Mouse (Mus musculus) megakaryocyte, embryonic 14.5 days (primary cell): ENCODE measurements around the gene Sorbs1. TPM values are rescaled to one million over a fixed set of nuclear protein-coding genes. Genes with fewer than 3 reads are reported as not detected.

Experiments
- H3K27me3 ChIP-seq: replicated peaks from 2 replicates; pipeline ENCODE3; 2012; ENCODE audit warnings: inconsistent platforms
- H3K36me3 ChIP-seq: replicated peaks from 2 replicates; pipeline ENCODE3; 2012; ENCODE audit warnings: low read length, inconsistent platforms, mixed read lengths
- H3K4me1 ChIP-seq: 2 replicates; pipeline ENCODE4 v1.6.1; 2012; ENCODE audit warnings: inconsistent platforms
- H3K4me3 ChIP-seq: replicated peaks from 2 replicates; pipeline ENCODE3; 2012; ENCODE audit warnings: moderate library complexity, mild to moderate bottlenecking, inconsistent platforms
- H3K9me3 ChIP-seq: 2 replicates; pipeline ENCODE4 v1.6.1; 2012; ENCODE audit warnings: inconsistent platforms
- FLI1 ChIP-seq: IDR thresholded peaks from 2 replicates; pipeline ENCODE4 v1.6.1; 2012; ENCODE audit warnings: low read length, inconsistent platforms, mixed read lengths
- GATA1 ChIP-seq: IDR thresholded peaks from 3 replicates; pipeline ENCODE4 v1.6.1; 2012; ENCODE audit warnings: mixed read lengths, low read length, inconsistent platforms, borderline replicate concordance
- polyA plus RNA-seq: library from polyadenylated mRNA; stranded (reverse); fragments of >175 nt; gene quantifications from 2 replicates; pipeline ENCODE4 v1.2.3, GENCODE M21; 2012; ENCODE audit warnings: low replicate concordance; ENCODE audit not compliant: insufficient read depth

The Sorbs1 gene
- polyA plus RNA-seq, 1 experiment, result 2.7 TPM

GRCm38 (mm10) chr19:40434042-40434869 lies 79.3 kb downstream of the Sorbs1 start:
- Histone ChIP-seq H3K4me3 (no peak overlapping the region), H3K27me3 (no peaks in the 10 kb centered on the region), H3K36me3 (no peaks in the 10 kb centered on the region), H3K4me1 (peaks cover 17% of the 10 kb centered on the region), H3K9me3 (no peaks in the 10 kb centered on the region)
- TF ChIP-seq GATA1 (no peak), FLI1 (no peak)

DNA sequence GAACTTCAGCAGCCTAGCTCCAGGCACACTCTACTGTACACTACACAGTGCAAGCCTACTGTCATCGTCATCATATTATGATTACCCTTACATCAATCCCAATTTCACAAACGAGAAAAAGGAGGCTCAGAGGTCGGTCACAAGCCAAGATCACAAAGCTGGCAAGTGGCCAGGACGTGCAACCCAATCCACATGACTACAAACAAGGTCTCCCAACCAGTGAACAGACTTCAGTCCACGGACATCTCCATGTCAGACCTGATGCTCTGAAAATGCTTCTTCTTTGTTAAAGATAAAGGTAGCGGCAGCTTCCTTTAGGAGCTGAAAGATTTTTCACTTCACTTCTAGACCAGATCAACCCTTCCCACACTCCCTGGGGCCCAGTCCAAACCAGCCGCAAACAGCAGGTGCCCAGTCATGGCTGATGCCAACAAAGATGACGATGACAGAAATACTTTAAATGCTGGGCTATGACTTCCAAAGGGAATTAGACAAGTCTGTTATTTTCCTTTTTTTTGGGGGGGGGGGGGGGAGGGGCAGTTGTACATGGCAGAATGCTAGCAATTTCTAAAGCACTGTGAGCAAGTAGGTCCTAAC lies 80.2 kb downstream of the Sorbs1 start:
- no peaks in the 10 kb centered on the region for H3K9me3 ChIP-seq
- H3K4me3 ChIP-seq, result no peak overlapping the region

DNA sequence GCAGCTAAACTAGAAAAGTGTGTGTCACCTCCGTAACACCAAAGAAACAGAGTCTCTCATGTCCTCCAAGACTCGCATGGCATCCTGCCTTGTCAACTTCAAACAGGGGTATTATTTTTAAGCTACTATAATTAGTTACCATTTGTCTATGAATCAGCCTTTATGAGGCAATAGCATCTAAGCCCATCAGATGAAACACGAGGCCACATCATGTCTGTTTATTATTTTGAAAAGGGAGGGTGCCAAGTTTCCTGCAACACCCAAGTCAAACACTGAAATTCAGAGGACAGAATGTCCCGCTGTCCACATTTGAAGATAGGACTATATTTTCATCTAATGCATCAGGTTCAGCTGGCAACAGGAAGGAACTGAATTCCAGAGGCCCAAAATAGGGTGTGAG lies 81.6 kb downstream of the Sorbs1 start:
- H3K9me3 ChIP-seq, result 0 out of 2 replicates have a peak, but pooled peaks cover 3% of the 10 kb centered on the region
- no peaks in the 10 kb centered on the region for H3K27me3 ChIP-seq
- no peak for TF ChIP-seq GATA1
- no peak for TF ChIP-seq FLI1
- peaks cover 19% of the 10 kb centered on the region for H3K4me1 ChIP-seq
- H3K4me3 ChIP-seq, result no peak overlapping the region
- H3K36me3 ChIP-seq, result no peaks in the 10 kb centered on the region

More for the DNA sequence above, 80.2 kb downstream of the Sorbs1 start:
- Histone ChIP-seq H3K4me1 (peaks cover 23% of the 10 kb centered on the region), H3K27me3 (no peaks in the 10 kb centered on the region), H3K36me3 (no peaks in the 10 kb centered on the region)
- TF ChIP-seq FLI1 (no peak), GATA1 (no peak)

- Histone ChIP-seq H3K36me3 (no peaks in the 10 kb centered on the region), H3K27me3 (no peaks in the 10 kb centered on the region), H3K4me1 (peaks cover 18% of the 10 kb centered on the region), H3K9me3 (0 out of 2 replicates have a peak, but pooled peaks cover 4% of the 10 kb centered on the region), H3K4me3 (no peak overlapping the region)
- TF ChIP-seq FLI1 (no peak), GATA1 (no peak)
These were observed 84.0 kb downstream of the Sorbs1 start for GRCm38 (mm10) chr19:40429572-40429971.

DNA sequence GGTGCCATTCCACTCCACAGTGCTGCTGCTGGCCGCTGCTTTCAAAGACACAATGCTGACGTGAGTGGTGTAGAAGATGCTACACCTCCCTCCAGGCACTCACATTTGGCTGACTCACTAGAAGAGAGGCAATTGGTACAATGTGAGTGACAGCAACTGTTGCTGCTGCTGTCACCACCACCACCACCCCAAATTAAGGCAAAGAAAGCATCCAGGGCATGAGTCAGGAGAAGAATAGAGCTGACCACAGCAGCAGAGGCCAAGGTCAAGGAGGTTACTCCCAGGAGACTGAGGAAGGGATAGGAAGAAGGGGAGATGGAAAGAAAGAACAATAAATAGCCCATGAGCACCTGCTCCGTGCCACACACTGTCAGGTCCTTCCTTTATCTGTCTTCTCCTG lies 84.4 kb downstream of the Sorbs1 start:
- H3K27me3 ChIP-seq, result no peaks in the 10 kb centered on the region
- peaks cover 18% of the 10 kb centered on the region for H3K4me1 ChIP-seq
- H3K36me3 ChIP-seq, result no peaks in the 10 kb centered on the region
- TF ChIP-seq FLI1 (no peak), GATA1 (no peak)
- H3K4me3 ChIP-seq, result no peak overlapping the region
- H3K9me3 ChIP-seq, result 0 out of 2 replicates have a peak, but pooled peaks cover 4% of the 10 kb centered on the region

DNA sequence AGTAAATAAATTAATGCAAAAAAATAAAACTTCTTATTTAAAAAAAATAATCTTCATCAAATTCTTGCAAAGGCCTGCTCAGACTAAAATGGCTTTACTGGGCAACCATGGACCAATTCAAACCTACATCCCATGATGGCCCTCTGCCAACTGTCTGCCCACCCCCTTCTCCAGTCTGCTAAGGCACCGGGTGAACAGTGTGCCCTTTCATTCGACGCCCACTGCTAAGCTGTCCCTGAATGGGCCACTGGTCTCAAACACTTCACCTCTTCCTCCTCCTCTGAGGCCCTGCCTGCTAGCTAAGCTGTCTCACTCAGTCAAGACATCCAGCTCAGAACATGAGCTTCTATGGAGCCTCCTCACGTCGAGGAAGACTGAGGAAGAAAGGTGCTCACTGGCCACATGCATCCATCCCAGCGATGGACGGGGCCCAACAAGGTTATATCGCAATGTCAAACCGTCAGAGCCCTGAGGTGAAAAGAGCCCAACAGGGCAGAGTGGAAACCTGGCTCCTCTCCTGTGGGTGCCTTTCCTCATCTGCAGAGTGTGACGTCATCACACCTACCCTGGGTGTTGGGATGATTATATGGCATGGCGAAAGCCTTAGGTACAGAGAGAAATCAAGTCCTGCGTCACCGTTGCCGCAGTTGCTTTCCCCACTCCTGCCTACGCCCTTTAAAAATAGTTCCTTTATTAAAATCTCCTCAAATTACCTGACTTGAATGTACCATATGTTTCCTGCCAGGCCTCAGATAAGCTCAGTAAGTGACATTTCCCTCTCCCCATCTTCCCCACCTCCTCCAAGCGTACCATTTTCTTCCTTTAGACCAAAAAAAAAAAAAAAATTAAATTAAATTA lies 87.2 kb downstream of the Sorbs1 start:
- H3K4me3 ChIP-seq, result no peak overlapping the region
- no peak for TF ChIP-seq GATA1
- no peak for TF ChIP-seq FLI1
- H3K36me3 ChIP-seq, result no peaks in the 10 kb centered on the region
- H3K9me3 ChIP-seq, result 0 out of 2 replicates have a peak, but pooled peaks cover 4% of the 10 kb centered on the region
- H3K27me3 ChIP-seq, result no peaks in the 10 kb centered on the region
- H3K4me1 ChIP-seq, result peaks cover 10% of the 10 kb centered on the region

- no peaks in the 10 kb centered on the region for H3K36me3 ChIP-seq
- H3K27me3 ChIP-seq, result no peaks in the 10 kb centered on the region
- H3K4me1 ChIP-seq, result peaks cover 10% of the 10 kb centered on the region
- no peak for TF ChIP-seq FLI1
- no peak for TF ChIP-seq GATA1
- no peak overlapping the region for H3K4me3 ChIP-seq
- H3K9me3 ChIP-seq, result 0 out of 2 replicates have a peak, but pooled peaks cover 4% of the 10 kb centered on the region
These were observed 88.3 kb downstream of the Sorbs1 start for GRCm38 (mm10) chr19:40425326-40425725.

GRCm38 (mm10) chr19:40421037-40421436 lies 92.5 kb downstream of the Sorbs1 start:
- Histone ChIP-seq H3K4me1 (peaks cover 3% of the 10 kb centered on the region), H3K36me3 (no peaks in the 10 kb centered on the region), H3K9me3 (no peaks in the 10 kb centered on the region), H3K4me3 (no peak overlapping the region), H3K27me3 (no peaks in the 10 kb centered on the region)
- TF ChIP-seq GATA1 (no peak), FLI1 (no peak)

DNA sequence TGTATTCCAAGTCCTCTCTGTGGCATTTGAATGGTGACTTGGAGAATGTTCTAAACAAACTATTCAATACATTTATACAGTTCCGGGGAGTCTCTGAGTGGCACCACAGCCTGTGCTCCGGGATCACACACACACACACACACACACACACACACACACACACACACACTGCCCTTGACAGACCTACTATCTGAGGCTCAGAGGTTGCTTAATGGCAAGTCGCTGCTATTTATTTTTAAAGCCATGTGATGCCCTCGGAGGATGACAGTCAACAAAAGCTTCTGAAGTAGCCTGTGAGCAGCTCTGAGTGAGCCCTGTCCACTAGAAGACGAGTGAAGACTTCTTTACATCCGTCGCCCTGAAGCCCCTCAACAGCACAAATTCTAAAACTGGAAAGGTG lies 94.3 kb downstream of the Sorbs1 start:
- Histone ChIP-seq H3K4me1 (no peaks in the 10 kb centered on the region), H3K27me3 (no peaks in the 10 kb centered on the region)
- TF ChIP-seq GATA1 (no peak), FLI1 (no peak)

More for the DNA sequence above, 94.3 kb downstream of the Sorbs1 start:
- H3K4me3 ChIP-seq, result no peak overlapping the region
- H3K36me3 ChIP-seq, result no peaks in the 10 kb centered on the region
- H3K9me3 ChIP-seq, result no peaks in the 10 kb centered on the region
